Mouse (Mus musculus) Patski (cell line): ENCODE measurements around the gene Coro2b. TPM values are rescaled to one million over a fixed set of nuclear protein-coding genes. Genes with fewer than 3 reads are reported as not detected.

ENCODE experiments used
- ATAC-seq: fragments of 100-300 bp; one replicate; pipeline ENCODE4 v1.8.0; 2021
- CTCF ChIA-PET: fragments of 350-600 bp; sonication (Branson Sonifier 250); formaldehyde crosslinking; loops from one replicate; lab custom pipeline; 2022; ENCODE audit warnings: inconsistent platforms; lab: Charles Lee
- POLR2A ChIA-PET: fragments of 350-600 bp; sonication (Branson Sonifier 250); formaldehyde crosslinking; loops from one replicate; lab custom pipeline; 2022; ENCODE audit warnings: antibody characterized with exemption, inconsistent platforms; lab: Charles Lee
- DNase-seq: peaks from one replicate; pipeline ENCODE4 v3.0.0-alpha.2; 2011; ENCODE audit warnings: low read depth, low spot score
- H3K27me3 ChIP-seq: fragments of 371-371 bp; one replicate; pipeline ENCODE4 v1.5.1; 2021
- CTCF ChIP-seq: fragments of 100-300 bp; IDR thresholded peaks from one replicate; pipeline ENCODE4 v1.5.1; 2021
- in situ Hi-C: fragments of 300-500 bp; cut with MboI; formaldehyde crosslinking; loops from 3 replicates; pipeline ENCODE4 v1.11.1; 2018; ENCODE audit warnings: low pct_unique_long_range_greater_than_20kb, mixed read lengths
- polyA plus RNA-seq: library from polyadenylated mRNA; unstranded; gene quantifications from one replicate; pipeline ENCODE4 v1.2.3, GENCODE M21; 2021

The Coro2b gene
- polyA plus RNA-seq, 1 experiment from 2014 or later, result 2.0 TPM

DNA sequence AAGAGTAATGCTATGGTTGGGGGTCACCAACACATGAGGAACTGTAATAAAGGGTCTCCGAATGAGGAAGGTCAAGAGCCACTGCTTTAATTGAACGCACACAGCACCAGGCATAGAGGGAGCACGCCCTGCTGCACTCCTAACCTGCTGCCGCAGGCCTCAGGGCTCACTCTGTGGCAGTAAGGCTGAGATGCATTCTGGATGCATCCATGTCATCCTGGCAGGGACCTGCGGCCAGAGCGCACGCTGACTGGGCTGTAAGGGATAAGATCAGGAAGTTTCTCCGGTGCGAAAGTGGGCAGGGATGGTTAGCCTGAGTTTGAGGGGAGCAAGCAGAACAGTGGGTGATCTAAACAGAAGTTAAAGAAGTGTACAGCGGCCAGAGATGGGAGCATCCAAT, 17.5 kb downstream of the Coro2b start:
- POLR2A ChIA-PET, result interaction anchor here (0.6 kb wide), 1 partner anchor 21 kb away, joined by 4 read pairs; no protein-coding TSS in a partner anchor
- no peak for DNase-seq
- in situ Hi-C loops, result no loop called here
- H3K27me3 ChIP-seq, result peaks cover 4% of the 10 kb centered on the region
- CTCF ChIA-PET, result no interaction called here
- no peak for ATAC-seq
- TF ChIP-seq CTCF, result no peak

GRCm38 (mm10) chr9:62518572-62518971, 18.3 kb downstream of the Coro2b start:
- in situ Hi-C loops, result no loop called here
- POLR2A ChIA-PET, result no interaction called here
- no peak for TF ChIP-seq CTCF
- DNase-seq (no peak), ATAC-seq (no peak)
- CTCF ChIA-PET, result no interaction called here
- H3K27me3 ChIP-seq, result peaks cover 4% of the 10 kb centered on the region

DNA sequence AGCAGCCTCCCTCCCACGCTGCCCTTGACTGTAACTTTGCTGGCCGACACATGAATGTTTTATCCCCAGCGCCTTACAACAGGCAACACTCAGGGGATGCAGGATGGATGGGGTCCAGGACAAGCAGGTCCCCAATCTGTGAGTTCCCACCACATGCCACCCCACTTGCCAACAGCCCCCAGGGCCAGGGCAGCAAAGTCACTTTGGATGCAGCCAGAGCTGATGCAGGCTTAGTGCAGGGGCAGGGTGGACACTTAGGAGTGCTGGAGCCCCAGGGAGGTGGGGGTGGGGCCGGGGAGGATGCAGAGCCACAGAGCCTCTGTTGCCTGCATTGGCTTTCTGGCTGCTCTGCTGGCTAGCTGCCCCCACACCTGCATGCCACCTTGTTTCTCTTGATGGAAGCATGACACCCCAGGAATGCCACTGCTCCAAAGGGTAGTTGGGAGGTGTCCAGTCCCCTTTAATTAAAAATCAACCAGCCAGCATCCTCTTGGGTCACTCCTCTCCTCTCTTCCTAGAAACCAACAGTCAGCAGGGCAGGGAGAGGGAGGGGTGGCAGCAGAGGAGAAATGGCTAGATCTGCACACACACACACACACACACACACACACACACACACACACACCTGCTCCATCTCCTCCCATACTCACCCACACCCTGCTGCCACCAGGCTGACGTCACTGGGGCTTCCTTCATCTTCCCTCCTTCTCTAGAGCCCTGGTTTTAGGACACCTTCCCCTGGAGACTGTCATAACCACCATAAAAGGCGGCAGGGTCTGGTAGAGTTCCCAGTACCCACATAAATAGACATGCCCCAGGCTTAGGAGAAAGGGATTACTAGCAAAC, 19.5 kb downstream of the Coro2b start:
- in situ Hi-C loops, result no loop called here
- ChIA-PET POLR2A (no interaction called here), CTCF (no interaction called here)
- ATAC-seq (no peak), DNase-seq (no peak)
- peaks cover 4% of the 10 kb centered on the region for H3K27me3 ChIP-seq
- TF ChIP-seq CTCF, result no peak

DNA sequence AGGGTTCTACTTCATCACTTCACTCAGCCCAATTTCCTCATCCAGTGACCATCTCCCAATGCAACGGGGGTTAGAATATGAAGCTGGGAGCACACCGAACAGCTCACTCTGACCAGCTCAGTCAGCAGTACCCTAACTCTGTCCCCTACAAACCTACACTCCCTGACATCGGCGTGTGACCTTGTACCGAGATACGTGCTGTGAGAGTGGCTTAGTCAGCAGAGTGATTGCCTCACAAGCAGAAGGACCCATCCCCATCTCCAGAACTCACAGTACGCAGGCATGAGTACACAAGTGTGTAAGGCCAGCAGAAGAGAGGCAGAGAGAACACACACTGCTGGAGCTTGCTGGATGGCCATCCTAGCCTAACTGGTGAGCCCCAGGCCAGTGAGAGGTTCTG, 21.7 kb downstream of the Coro2b start:
- TF ChIP-seq CTCF, result no peak
- ATAC-seq (no peak), DNase-seq (no peak)
- in situ Hi-C loops, result no loop called here
- H3K27me3 ChIP-seq, result no peaks in the 10 kb centered on the region
- CTCF ChIA-PET, result no interaction called here
- POLR2A ChIA-PET, result no interaction called here

GRCm38 (mm10) chr9:62513492-62514133, 23.2 kb downstream of the Coro2b start:
- no peak for TF ChIP-seq CTCF

DNA sequence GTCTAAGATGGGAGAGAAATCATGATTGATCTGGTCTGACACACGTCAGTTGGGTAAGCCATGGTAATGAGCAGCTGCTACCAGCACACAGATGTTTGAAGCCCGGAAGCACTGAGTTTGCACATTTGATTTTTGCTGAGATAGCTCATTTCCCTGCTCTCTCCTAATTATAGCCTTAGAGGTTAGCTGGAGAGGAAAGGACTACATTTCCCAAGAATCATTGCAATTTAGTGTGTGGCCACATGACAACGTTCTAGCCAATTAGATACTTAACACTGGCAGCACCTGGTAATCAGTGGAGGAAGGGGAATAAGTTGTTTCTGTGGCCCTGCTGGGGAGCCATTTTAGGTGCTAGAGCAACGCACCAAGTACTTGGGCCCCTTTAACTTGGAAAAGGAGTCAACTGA, 26.3 kb downstream of the Coro2b start:
- DNase-seq (no peak), ATAC-seq (no peak)
- TF ChIP-seq CTCF, result no peak
- in situ Hi-C loops, result no loop called here
- ChIA-PET CTCF (no interaction called here), POLR2A (no interaction called here)
- H3K27me3 ChIP-seq, result no peaks in the 10 kb centered on the region

More at GRCm38 (mm10) chr9:62513492-62514133, 23.2 kb downstream of the Coro2b start:
- ChIA-PET POLR2A (interaction anchor here (1.0 kb wide), 1 partner anchor 21 kb away, joined by 3 read pairs; no protein-coding TSS in a partner anchor), CTCF (no interaction called here)
- in situ Hi-C loops, result no loop called here
- ATAC-seq (no peak), DNase-seq (peak; percentile 6)
- H3K27me3 ChIP-seq, result no peaks in the 10 kb centered on the region

- POLR2A ChIA-PET, result no interaction called here
- TF ChIP-seq CTCF, result no peak
- ATAC-seq (no peak), DNase-seq (no peak)
- CTCF ChIA-PET, result no interaction called here
- in situ Hi-C loops, result no loop called here
- no peaks in the 10 kb centered on the region for H3K27me3 ChIP-seq
These were observed 27.2 kb downstream of the Coro2b start for GRCm38 (mm10) chr9:62509617-62510016.

DNA sequence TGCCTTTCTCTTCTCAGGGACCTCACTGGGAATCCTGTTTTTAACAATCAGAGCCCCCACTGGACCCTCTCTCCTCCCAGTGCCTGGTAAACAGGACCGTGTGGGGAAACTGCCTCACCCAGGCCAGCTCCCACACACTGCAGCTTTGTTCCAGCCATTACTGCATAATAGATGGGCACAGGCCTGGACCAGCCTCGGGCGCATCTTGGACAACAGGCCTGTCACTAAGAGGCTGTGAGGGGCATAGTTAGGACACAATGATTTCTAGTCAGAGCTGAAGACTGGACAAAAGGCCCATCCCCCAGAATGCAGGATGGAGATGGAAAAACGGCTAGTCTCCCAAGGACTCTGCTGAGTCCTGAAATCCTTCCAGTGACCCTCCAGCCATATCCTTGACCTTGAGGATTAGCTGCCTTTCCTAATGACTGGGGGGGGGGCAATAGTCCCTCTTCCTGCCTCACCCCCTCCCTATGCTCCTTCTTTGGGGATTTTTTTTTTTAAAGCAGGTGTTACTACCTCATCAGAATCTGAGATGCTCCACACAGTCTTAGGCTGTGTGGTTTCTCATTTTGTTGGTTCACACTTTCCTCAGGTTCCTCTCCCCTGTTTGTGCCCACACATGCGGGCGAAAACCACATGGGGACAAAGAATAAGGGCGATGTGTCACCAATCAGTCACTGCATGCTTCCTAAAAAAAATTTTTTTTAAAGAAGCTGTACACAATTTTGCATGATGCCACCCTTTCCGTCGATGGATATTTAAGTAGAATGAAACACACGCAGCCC, 27.9 kb downstream of the Coro2b start:
- H3K27me3 ChIP-seq, result no peaks in the 10 kb centered on the region
- POLR2A ChIA-PET, result no interaction called here
- ATAC-seq (no peak), DNase-seq (no peak)
- in situ Hi-C loops, result no loop called here
- CTCF ChIA-PET, result no interaction called here
- TF ChIP-seq CTCF, result no peak

DNA sequence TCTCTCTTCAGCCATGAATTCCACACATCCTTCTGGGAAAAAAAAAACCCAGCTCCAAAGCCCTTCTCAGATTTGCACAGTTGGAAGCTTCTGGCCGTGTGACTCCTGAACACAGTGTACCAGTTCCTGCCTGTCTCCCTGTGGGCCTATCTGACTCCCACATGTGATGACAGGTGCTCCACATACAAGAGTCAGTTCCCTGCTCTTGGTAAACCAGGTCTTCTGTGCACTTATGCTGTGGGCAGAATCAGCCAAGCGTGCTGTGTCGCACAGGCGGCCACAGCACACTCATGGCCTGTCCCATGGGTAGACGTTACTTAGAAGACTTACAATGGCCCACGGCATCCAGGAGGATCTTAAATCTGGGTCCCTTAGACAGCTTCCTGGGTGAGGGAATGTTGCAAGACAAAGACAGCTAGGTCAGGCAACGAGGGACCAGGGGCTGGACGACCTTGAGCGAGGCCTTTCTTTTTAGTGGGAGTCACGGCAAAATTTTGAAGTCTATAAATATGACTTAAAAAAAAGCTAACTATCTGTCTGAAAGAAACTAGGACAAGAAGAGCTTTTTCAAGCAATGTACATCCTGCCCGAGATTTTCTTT, 30.3 kb downstream of the Coro2b start:
- ATAC-seq (no peak), DNase-seq (no peak)
- CTCF ChIA-PET, result no interaction called here
- no peak for TF ChIP-seq CTCF
- POLR2A ChIA-PET, result no interaction called here
- no peaks in the 10 kb centered on the region for H3K27me3 ChIP-seq
- in situ Hi-C loops, result no loop called here

DNA sequence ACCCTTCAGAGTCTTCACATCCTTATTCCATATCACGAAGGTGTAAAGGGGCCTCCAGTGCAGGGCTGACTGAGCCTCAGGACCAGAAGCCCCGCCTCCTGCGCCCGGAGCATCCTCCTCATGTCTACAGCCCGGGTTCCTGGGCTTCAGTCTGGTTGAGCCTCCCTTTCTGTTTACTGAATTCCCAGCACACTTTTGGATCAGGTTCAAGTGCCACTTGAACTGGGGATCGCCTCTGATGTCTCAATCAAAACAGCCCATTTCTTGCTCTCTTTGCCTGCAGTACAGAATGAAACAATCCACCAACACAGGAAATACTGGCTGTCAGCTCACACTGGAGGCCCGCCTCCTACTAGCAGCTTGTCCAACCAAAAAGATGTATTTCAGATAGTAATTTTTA, 32.7 kb downstream of the Coro2b start:
- H3K27me3 ChIP-seq, result no peaks in the 10 kb centered on the region
- in situ Hi-C loops, result no loop called here
- CTCF ChIA-PET, result no interaction called here
- no peak for ATAC-seq
- DNase-seq, result no peak
- no peak for TF ChIP-seq CTCF
- POLR2A ChIA-PET, result interaction anchor here (0.7 to 0.9 kb wide), 2 partner anchors 8 to 29 kb away, joined by 3 to 4 read pairs; no protein-coding TSS in a partner anchor
